Mouse (Mus musculus) lung, adult 2 months (tissue): ENCODE data around the gene Tspan4.

Experiments used
- CTCF ChIP-seq: fragments of 200-500 bp; IDR thresholded peaks from 2 replicates; pipeline ENCODE4 v1.5.1; 2011; ENCODE audit warnings: mild to moderate bottlenecking, low read length, control low read depth; ENCODE audit not compliant: insufficient read depth
- POLR2A ChIP-seq: fragments of 200-500 bp; IDR thresholded peaks from 2 replicates; pipeline ENCODE4 v1.6.1; 2011; ENCODE audit warnings: low read depth, mild to moderate bottlenecking, control low read depth, low read length, borderline replicate concordance; ENCODE audit errors: extremely low read depth

DNA sequence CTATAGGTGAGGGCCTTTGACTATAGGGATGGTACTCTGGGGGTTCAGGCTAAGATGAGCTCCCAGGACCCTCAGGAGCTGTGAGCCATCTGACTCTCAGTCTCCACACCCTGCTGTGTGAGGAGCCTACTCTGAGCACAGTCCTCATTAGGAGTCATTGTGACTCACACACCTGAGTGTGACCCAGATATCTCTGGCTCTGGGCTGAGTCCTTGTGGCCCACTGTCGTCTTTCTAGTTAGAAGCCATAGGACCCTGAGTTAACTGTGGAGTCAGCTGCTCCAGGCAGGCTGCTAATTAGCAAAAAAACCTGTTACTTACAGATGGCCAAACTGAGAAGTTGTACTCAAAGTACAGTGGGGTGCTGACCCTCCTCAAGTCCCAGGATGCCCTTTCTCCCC lies 18.7 kb downstream of the Tspan4 start:
- TF ChIP-seq CTCF (no peak), POLR2A (no peak)
